Mouse (Mus musculus): Measurements from ENCODE around the gene Atp6v1a.

GRCm38 (mm10) chr16:44165182-44165581 lies 25.7 kb upstream of the Atp6v1a start:
- TF ChIP-seq CTCF (IDR thresholded peaks at IDR 0.05; ENCODE audit: low read depth, low read length) (no peak), POLR2A (IDR thresholded peaks at IDR 0.05; ENCODE audit: borderline replicate concordance, low read depth, low read length) (no peak)
